Mouse (Mus musculus): ENCODE measurements around the gene Tyms. TPM values are rescaled to one million over a fixed set of nuclear protein-coding genes. Genes with fewer than 3 reads are reported as not detected.

The Tyms gene
- 2.3 TPM for polyA plus RNA-seq (2014; fragmentation: Illumina TruSeq; extraction: RNeasy Lipid Tissue Mini Kit (QIAGEN cat#74804); ENCODE audit: low read depth, low replicate concordance)

DNA sequence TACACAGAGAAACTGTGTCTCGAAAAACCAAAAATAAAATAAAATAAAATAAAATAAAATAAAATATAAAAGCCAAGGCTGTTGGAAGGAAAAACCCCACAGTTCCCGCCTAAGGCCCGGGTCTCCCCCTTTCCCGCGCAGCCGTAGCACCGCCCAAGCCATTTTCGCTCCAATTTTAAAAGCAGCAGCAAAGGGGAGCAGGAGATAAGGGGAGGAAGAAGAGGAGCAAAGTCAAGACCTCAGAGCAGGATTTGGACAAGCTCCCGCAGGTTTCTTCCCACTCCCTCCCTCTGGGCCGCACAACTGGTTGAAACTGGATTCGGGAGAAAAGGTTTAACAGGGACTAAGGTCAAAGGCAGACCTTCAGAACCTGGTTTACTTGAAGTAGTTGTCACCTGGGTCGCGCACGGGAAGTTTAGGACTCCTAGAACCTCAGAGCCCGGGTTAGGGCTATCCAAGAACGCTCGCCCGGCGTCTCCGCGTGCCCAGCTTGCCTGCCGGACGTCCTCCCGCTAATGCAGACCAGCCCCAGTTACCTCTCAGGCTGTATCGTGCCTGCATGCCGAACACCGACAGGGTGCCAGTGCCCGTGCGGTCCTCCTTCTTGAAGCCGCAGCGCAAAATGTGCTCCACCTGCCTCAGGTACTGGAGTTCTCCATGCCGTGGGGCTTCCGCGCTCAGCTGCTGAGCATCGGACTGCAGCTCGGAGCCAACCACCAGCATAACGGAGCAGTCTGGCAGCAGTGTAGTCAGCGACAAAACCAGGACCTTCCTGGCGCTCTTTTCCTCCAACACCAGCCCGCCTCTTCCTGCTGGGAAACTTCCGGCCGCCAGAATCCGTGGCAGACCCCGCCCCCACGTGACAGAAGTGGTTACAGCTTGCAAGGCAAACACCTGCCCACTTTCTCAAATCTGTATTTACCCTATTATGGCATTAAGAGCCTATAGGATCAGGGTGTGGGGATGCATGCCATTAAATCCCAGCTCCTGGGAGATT, at the start of gene Tyms:
Gene Tyms, minus strand, starts transcription at position 793 of the 997 bp plus-strand sequence.

DNA sequence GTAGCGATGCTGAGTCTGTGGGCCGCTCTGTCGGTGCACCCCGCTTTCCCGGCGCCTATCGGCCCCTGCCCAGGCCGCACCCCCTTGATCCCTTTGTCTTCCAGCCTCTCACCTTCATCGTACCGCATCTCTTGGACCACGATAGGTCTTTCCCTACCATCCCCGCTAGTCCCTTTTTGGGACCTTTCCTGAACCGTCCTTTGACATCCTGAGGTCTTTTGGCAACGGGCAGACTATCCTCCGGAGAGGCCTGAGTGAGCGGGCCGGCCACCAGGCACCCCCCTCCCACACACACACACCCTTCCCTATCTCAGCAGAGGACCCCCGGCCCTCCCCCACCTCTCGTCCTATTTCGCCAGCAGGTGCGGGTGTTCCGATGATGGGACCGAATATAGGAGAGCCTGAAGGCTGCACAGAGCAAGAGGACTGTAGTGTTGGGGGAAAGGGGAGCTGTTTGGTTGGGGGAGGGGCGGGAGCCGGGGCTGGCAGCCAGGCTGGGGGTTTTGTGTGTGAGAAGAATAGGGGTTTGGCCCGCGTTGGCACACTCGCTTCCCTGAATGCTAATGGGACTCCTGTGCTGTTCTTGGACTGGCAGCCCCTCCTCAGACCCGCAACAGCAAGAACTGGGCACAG, 32.4 kb upstream of the Tyms start, which contains the start of gene 3110082J24Rik:
Gene 3110082J24Rik, minus strand, starts transcription at position 419 of the 633 bp plus-strand sequence.

GRCm38 (mm10) chr5:30104841-30105667, 31.6 kb upstream of the Tyms start, which contains the start of gene Garem2:
Garem2 (plus strand) TSS chr5:30105161.

DNA sequence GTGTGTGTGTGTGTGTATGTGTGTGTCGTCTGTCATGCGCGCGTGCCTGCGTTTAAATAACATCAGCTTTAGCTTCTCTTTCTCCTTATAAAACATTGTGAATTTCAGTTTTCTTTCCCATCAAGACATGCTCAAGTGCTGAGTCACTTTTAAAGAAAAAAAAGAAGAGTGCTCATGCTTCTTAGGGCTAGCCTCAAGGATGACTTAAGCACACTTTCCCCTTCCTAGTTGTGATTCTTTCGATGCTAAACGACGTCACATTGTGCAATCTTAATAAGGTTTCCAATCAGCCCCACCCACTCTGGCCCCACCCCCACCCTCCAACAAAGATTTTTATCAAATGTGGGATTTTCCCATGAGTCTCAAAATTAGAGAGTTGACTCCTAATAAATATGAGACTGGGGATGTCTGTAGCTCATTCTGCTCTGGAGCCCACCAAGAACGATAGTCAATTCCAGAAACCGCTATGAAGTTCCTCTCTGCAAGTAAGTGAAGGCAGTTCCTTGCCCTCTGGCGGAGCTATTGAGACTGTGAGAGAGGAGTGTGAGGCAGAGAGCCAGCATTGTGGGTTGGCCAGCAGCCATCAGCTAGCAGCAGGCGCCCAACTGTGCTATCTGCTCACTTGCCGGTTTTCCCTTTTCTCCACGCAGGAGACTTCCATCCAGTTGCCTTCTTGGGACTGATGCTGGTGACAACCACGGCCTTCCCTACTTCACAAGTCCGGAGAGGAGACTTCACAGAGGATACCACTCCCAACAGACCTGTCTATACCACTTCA, 60.5 kb downstream of the Tyms start, which contains the start of gene Il6:
Gene Il6, plus strand, starts transcription at position 389 of the 778 bp plus-strand sequence.

Other genes starting within 250 kb of the Tyms start
- not detected for gene Il6, start 60.5 kb downstream of the Tyms start, polyA plus RNA-seq (2014; fragmentation: Illumina TruSeq; extraction: RNeasy Lipid Tissue Mini Kit (QIAGEN cat#74804); ENCODE audit: low read depth, low replicate concordance)
- gene Garem2, start 31.5 kb upstream of the Tyms start, polyA plus RNA-seq (2014; fragmentation: Illumina TruSeq; extraction: RNeasy Lipid Tissue Mini Kit (QIAGEN cat#74804); ENCODE audit: low read depth, low replicate concordance), result not detected
- not detected for gene 3110082J24Rik, start 32.5 kb upstream of the Tyms start, polyA plus RNA-seq (2014; fragmentation: Illumina TruSeq; extraction: RNeasy Lipid Tissue Mini Kit (QIAGEN cat#74804); ENCODE audit: low read depth, low replicate concordance)
- 1,067 TPM for gene Hadha, start 81.5 kb upstream of the Tyms start, polyA plus RNA-seq (2014; fragmentation: Illumina TruSeq; extraction: RNeasy Lipid Tissue Mini Kit (QIAGEN cat#74804); ENCODE audit: low read depth, low replicate concordance)
- 2,267 TPM for gene Hadhb, start 81.6 kb upstream of the Tyms start, polyA plus RNA-seq (2014; fragmentation: Illumina TruSeq; extraction: RNeasy Lipid Tissue Mini Kit (QIAGEN cat#74804); ENCODE audit: low read depth, low replicate concordance)
- not detected for gene Adgrf3, start 132.1 kb upstream of the Tyms start, polyA plus RNA-seq (2014; fragmentation: Illumina TruSeq; extraction: RNeasy Lipid Tissue Mini Kit (QIAGEN cat#74804); ENCODE audit: low read depth, low replicate concordance)
- gene Selenoi, start 159.0 kb upstream of the Tyms start, polyA plus RNA-seq (2014; fragmentation: Illumina TruSeq; extraction: RNeasy Lipid Tissue Mini Kit (QIAGEN cat#74804); ENCODE audit: low read depth, low replicate concordance), result 10.6 TPM
- gene Drc1, start 207.8 kb upstream of the Tyms start, polyA plus RNA-seq (2014; fragmentation: Illumina TruSeq; extraction: RNeasy Lipid Tissue Mini Kit (QIAGEN cat#74804); ENCODE audit: low read depth, low replicate concordance), result not detected